Mouse (Mus musculus): ENCODE results near the gene Cabp1.

DNA sequence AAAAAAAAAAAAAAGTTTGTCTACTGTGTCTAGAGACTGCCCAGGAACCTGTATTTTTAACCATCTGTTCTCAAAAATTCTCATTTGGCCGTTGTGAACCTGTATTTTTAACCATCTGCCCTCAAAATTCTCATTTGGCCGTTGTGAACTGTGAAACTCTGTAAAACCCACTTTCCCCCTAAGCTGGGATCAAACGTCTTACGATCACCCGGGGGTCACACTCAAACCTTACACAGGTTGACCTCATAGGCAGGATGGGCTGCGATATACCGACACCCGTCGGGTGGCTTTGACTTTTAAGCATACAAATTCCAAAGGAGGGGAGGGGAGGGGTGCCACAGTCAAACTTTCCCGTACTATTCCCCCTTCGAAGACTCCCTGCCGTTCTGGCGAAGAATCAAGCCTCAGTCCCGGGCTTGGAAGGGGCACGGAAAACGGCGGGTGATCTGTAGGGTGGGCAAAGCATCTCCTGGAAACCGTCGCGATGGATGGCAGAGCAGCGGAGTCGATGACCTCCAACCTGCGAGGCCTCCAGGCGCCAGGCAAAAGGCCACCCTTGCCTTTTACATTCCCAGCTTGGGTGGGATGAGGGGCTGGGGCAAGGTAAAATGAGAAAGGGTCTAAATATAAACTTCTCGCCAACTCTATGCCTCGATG is 37.1 kb downstream of the Cabp1 start:
- TF ChIP-seq POLR2A (IDR thresholded peaks at IDR 0.05; ENCODE audit: insufficient read depth, low read depth, low read length) (no peak), CTCF (IDR thresholded peaks at IDR 0.05; ENCODE audit: insufficient read depth, low read depth, low read length) (no peak)

Measured in olfactory bulb, adult 2 months (tissue).